Mouse (Mus musculus) thymus, adult 2 months (tissue): ENCODE results near the gene Cckar. TPM values are rescaled to one million over a fixed set of nuclear protein-coding genes. Genes with fewer than 3 reads are reported as not detected.

ENCODE experiments used
- DNase-seq: peaks from one replicate; pipeline ENCODE4 v3.0.0; 2021
- H3K27ac ChIP-seq: fragments of 200-500 bp; 2 replicates; pipeline ENCODE4 v1.5.1; 2012; ENCODE audit warnings: low read length, control low read depth; ENCODE audit not compliant: control insufficient read depth, insufficient read depth
- H3K27me3 ChIP-seq: fragments of 200-500 bp; 2 replicates; pipeline ENCODE4 v1.6.1; 2012; ENCODE audit warnings: mild to moderate bottlenecking, low read length, moderate library complexity, mixed read lengths; ENCODE audit not compliant: control insufficient read depth, insufficient read depth
- H3K36me3 ChIP-seq: fragments of 200-500 bp; 2 replicates; pipeline ENCODE4 v1.6.1; 2012; ENCODE audit warnings: mild to moderate bottlenecking, low read length, moderate library complexity; ENCODE audit not compliant: control insufficient read depth, insufficient read depth
- H3K4me1 ChIP-seq: fragments of 200-500 bp; replicated peaks from 2 replicates; pipeline ENCODE4 v1.6.1; 2012; ENCODE audit warnings: low read length; ENCODE audit not compliant: control insufficient read depth, insufficient read depth
- H3K4me3 ChIP-seq: fragments of 200-500 bp; 2 replicates; pipeline ENCODE4 v1.5.1; 2012; ENCODE audit warnings: mild to moderate bottlenecking, low read length, control low read depth, moderate library complexity; ENCODE audit not compliant: control insufficient read depth, insufficient read depth
- CTCF ChIP-seq: fragments of 200-500 bp; IDR thresholded peaks from 2 replicates; pipeline ENCODE4 v1.5.1; 2012; ENCODE audit warnings: mild to moderate bottlenecking, control low read depth, low read length, moderate library complexity, borderline replicate concordance; ENCODE audit not compliant: control insufficient read depth, poor library complexity, insufficient read depth; ENCODE audit errors: extremely low read depth
- POLR2A ChIP-seq: fragments of 200-500 bp; IDR thresholded peaks from 2 replicates; pipeline ENCODE4 v1.6.1; 2012; ENCODE audit warnings: mild to moderate bottlenecking, low read length, control low read depth, moderate library complexity; ENCODE audit not compliant: control insufficient read depth, poor library complexity, insufficient read depth; ENCODE audit errors: extremely low read depth
- WGBS: fragments of 180-500 bp; shearing (Covaris S2); methylation state at CpG from one replicate; pipeline ENCODE4 v1.1.7; 2018; 5-methylcytosine and 5-hydroxymethylcytosine counted together
- polyA plus RNA-seq: library from polyadenylated mRNA; depleted of rRNA; stranded (reverse); fragments of >200 nt; gene quantifications from 2 replicates; pipeline ENCODE4 v1.2.3, GENCODE M21; 2012; rRNA removed

The Cckar gene
- polyA plus RNA-seq, 1 experiment, result 0.28 TPM

GRCm38 (mm10) chr5:53662413-53662812, 45.1 kb downstream of the Cckar start:
- no peaks in the 10 kb centered on the region for H3K27me3 ChIP-seq
- H3K36me3 ChIP-seq, result no peaks in the 10 kb centered on the region
- H3K4me3 ChIP-seq, result no peak overlapping the region
- WGBS, result 42% methylated on average over 1 of the region's 1 CpGs
- no peak overlapping the region for H3K27ac ChIP-seq
- no peak for DNase-seq
- TF ChIP-seq CTCF (no peak), POLR2A (no peak)
- H3K4me1 ChIP-seq, result no peaks in the 10 kb centered on the region

- no peak overlapping the region for H3K4me3 ChIP-seq
- no peaks in the 10 kb centered on the region for H3K4me1 ChIP-seq
- H3K27ac ChIP-seq, result no peak overlapping the region
- TF ChIP-seq CTCF (no peak), POLR2A (no peak)
- WGBS, result 52% methylated on average over 2 of the region's 2 CpGs
- H3K27me3 ChIP-seq, result no peaks in the 10 kb centered on the region
- H3K36me3 ChIP-seq, result no peaks in the 10 kb centered on the region; the same call in 1 of the 2 replicates
- DNase-seq, result no peak
Observed at GRCm38 (mm10) chr5:53661508-53661907, 46.0 kb downstream of the Cckar start.

GRCm38 (mm10) chr5:53657925-53658324, 49.6 kb downstream of the Cckar start:
- WGBS, result 95% methylated on average over 6 of the region's 6 CpGs
- Histone ChIP-seq H3K27me3 (no peaks in the 10 kb centered on the region), H3K36me3 (peaks cover 4% of the 10 kb centered on the region; the same call in 1 of the 2 replicates), H3K27ac (no peak overlapping the region), H3K4me1 (no peaks in the 10 kb centered on the region), H3K4me3 (no peak overlapping the region)
- no peak for DNase-seq
- no peak for TF ChIP-seq POLR2A
- TF ChIP-seq CTCF, result no peak

GRCm38 (mm10) chr5:53656596-53656995, 50.9 kb downstream of the Cckar start:
- Histone ChIP-seq H3K36me3 (peaks cover 7% of the 10 kb centered on the region; the same call in 1 of the 2 replicates), H3K27ac (no peak overlapping the region), H3K4me1 (no peaks in the 10 kb centered on the region), H3K4me3 (no peak overlapping the region), H3K27me3 (no peaks in the 10 kb centered on the region)
- TF ChIP-seq CTCF (no peak), POLR2A (no peak)
- 20% methylated on average over 1 of the region's 1 CpGs for WGBS
- DNase-seq, result no peak

Other genes with a start within 250 kb of the Cckar start
- 25.0 and 25.7 TPM in 2 replicates for gene Rbpj, start 241.6 kb downstream of the Cckar start, polyA plus RNA-seq
- gene Tbc1d19, start 101.9 kb upstream of the Cckar start, polyA plus RNA-seq, result 5.0 and 5.3 TPM in 2 replicates